Mouse (Mus musculus): Measurements from ENCODE around the gene Gm49320. TPM values are rescaled to one million over a fixed set of nuclear protein-coding genes. Genes with fewer than 3 reads are reported as not detected.
"Not testable (repeated sequence)": the region's sequence is repeated elsewhere in the genome, so short reads cannot be mapped to it uniquely, and the experiment has no call there.

Gm49320 gene
- total RNA-seq, 4 experiments from 2014 or later = 0.13 to 1.8 (median 1.4) TPM

GRCm38 (mm10) chr8:4226323-4226722, 12.3 kb upstream of the Gm49320 start:
- no peak for DNase-seq (ENCODE audit: low spot score in 2 of 2)

GRCm38 (mm10) chr8:4226739-4227347, 11.8 kb upstream of the Gm49320 start, which contains the start of gene Lrrc8e:
Gene Lrrc8e (plus strand): TSS chr8:4226827.
- no peak for DNase-seq (ENCODE audit: low spot score in 2 of 2)

GRCm38 (mm10) chr8:4227919-4228318, 10.7 kb upstream of the Gm49320 start:
- no peak for DNase-seq (ENCODE audit: low spot score in 2 of 2)

GRCm38 (mm10) chr8:4229784-4230183, 8.9 kb upstream of the Gm49320 start:
- DNase-seq (ENCODE audit: low spot score in 2 of 2) = no peak

- no peak for DNase-seq (ENCODE audit: low spot score in 2 of 2)
These were observed 7.9 kb upstream of the Gm49320 start for GRCm38 (mm10) chr8:4230612-4231351.

- DNase-seq (ENCODE audit: low spot score in 2 of 2) = no peak
These were observed 741 bp upstream of the Gm49320 start for GRCm38 (mm10) chr8:4237814-4238433.

GRCm38 (mm10) chr8:4239193-4239890, 677 bp downstream of the Gm49320 start:
- peak in 1 of 2 experiments; percentile 76 for DNase-seq (ENCODE audit: low spot score in 2 of 2)

GRCm38 (mm10) chr8:4245061-4245460, 6.4 kb downstream of the Gm49320 start:
- DNase-seq (ENCODE audit: low spot score in 2 of 2) = no peak

- DNase-seq (ENCODE audit: low spot score in 2 of 2) = no peak
These were observed 7.1 kb downstream of the Gm49320 start for GRCm38 (mm10) chr8:4245737-4246136.

GRCm38 (mm10) chr8:4247241-4247640, 8.6 kb downstream of the Gm49320 start:
- no peak for DNase-seq (ENCODE audit: low spot score in 2 of 2)

- DNase-seq (ENCODE audit: low spot score in 2 of 2) = peak in 1 of 2 experiments; percentile 22
These were observed 9.4 kb downstream of the Gm49320 start, which contains the start of gene Tgfbr3l for GRCm38 (mm10) chr8:4247951-4248540. Gene Tgfbr3l (plus strand): TSS chr8:4248214.

GRCm38 (mm10) chr8:4249213-4249612, 10.5 kb downstream of the Gm49320 start:
- no peak for DNase-seq (ENCODE audit: low spot score in 2 of 2)

- peak; percentile 67 to 80 for DNase-seq (ENCODE audit: low spot score in 2 of 2)
These were observed 11.8 kb downstream of the Gm49320 start for GRCm38 (mm10) chr8:4250306-4250970.

GRCm38 (mm10) chr8:4252116-4252760, 13.6 kb downstream of the Gm49320 start:
- no peak for DNase-seq (ENCODE audit: low spot score in 2 of 2)

GRCm38 (mm10) chr8:4252934-4253841, 14.5 kb downstream of the Gm49320 start, which contains the start of gene Snapc2:
Gene Snapc2 (plus strand): TSS chr8:4253080.
- peak; percentile 91 to 93 for DNase-seq (ENCODE audit: low spot score in 2 of 2)

- DNase-seq (ENCODE audit: low spot score in 2 of 2) = peak in 1 of 2 experiments; percentile 71
These were observed 15.3 kb downstream of the Gm49320 start for GRCm38 (mm10) chr8:4254001-4254400.

GRCm38 (mm10) chr8:4255471-4255870, 16.8 kb downstream of the Gm49320 start:
- not testable (repeated sequence) for DNase-seq (ENCODE audit: low spot score in 2 of 2)

GRCm38 (mm10) chr8:4256911-4257310, 18.2 kb downstream of the Gm49320 start:
- peak in 1 of 2 experiments; percentile 94 for DNase-seq (ENCODE audit: low spot score in 2 of 2)

GRCm38 (mm10) chr8:4257350-4257749, 18.7 kb downstream of the Gm49320 start:
- no peak for DNase-seq (ENCODE audit: low spot score in 2 of 2)

All from left cerebral cortex, adult 8-10 months (tissue).